Mouse (Mus musculus) brain, embryonic 14.5 days (tissue): Measurements from ENCODE around the gene Rbfox3. TPM values are rescaled to one million over a fixed set of nuclear protein-coding genes. Genes with fewer than 3 reads are reported as not detected.
A peak's percentile ranks its signal among the peaks of the same experiment; 100 is the strongest.

ENCODE experiments used
- DNase-seq: peaks from one replicate; pipeline ENCODE4 v3.0.0-alpha.2; 2011; ENCODE audit warnings: low read depth
- CTCF ChIP-seq: fragments of 200-500 bp; IDR thresholded peaks from 2 replicates; pipeline ENCODE4 v1.5.1; 2012; ENCODE audit warnings: inconsistent platforms, mild to moderate bottlenecking, moderate library complexity, borderline replicate concordance; ENCODE audit not compliant: insufficient read depth, insufficient read length; ENCODE audit errors: extremely low read depth
- POLR2A ChIP-seq: fragments of 200-500 bp; IDR thresholded peaks from 2 replicates; pipeline ENCODE4 v1.6.1; 2012; ENCODE audit warnings: mild to moderate bottlenecking, inconsistent platforms, borderline replicate concordance; ENCODE audit not compliant: poor library complexity, insufficient read depth, insufficient read length, severe bottlenecking; ENCODE audit errors: extremely low read depth
- polyA plus RNA-seq: library from polyadenylated mRNA; depleted of rRNA; stranded (reverse); fragments of >200 nt; gene quantifications from 2 replicates; pipeline ENCODE4 v1.2.3, GENCODE M21; 2012

The Rbfox3 gene
- polyA plus RNA-seq, 1 experiment: 37.6 TPM

DNA sequence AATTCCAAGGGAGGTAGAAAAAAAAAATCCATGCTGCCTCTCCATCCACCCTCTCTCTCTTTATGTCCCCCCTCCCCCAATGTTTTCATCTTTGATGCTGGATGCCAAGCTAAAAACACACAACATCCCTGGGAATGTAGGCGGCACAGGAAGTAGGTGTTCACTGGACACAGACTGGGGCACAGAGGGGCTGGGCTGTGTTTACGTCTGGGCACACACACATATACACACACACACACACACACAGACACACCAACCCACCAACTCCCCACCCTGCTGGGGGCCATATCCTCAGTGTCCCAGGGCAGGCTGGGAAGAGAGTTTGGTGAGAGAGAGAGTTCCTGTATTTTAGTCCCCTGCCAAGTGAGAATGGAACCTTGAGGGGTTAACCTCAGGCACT is 417.9 kb downstream of the Rbfox3 start:
- no peak for TF ChIP-seq CTCF
- no peak for DNase-seq

GRCm38 (mm10) chr11:118491230-118491629 is 420.2 kb downstream of the Rbfox3 start:
- TF ChIP-seq CTCF (no peak), POLR2A (no peak)
- no peak for DNase-seq

DNA sequence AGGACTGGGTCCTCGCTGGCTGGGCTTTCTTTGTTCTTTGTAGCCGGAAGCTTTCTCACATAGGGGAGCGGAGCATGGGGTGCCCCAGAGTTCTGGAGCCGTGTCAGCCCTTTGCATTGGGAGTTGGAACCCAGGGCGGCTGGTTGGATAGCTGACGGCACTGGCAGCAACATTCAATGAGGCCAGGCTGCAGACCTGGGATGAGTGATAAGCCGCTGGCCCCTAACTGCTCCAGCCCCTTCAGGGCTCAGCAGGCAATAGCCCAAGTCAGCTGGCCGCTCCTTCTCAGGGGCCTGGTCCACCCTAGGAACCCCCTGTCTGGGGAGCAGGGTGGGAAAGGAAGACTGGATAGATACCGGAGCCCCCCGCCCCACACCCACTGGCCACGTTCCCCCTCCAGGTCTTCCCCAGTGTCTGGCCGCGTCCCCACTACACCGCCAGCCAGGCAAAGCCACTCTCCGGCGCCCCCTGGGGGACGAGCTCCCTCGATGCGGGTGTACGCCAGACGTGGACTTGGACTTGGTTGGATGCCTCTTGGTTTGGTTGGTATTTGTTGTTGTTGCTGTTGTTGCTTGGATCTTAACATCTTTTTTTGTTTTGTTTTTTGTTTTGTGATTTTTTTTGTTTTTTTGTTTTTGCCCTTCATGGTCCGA is 420.7 kb downstream of the Rbfox3 start:
- peak; percentile 59 for DNase-seq
- TF ChIP-seq CTCF: peak; percentile 70
- TF ChIP-seq POLR2A: no peak

- no peak for TF ChIP-seq POLR2A
- peak; percentile 55 for DNase-seq
These were observed 422.5 kb downstream of the Rbfox3 start for GRCm38 (mm10) chr11:118488907-118489270.

GRCm38 (mm10) chr11:118488191-118488906 is 423.0 kb downstream of the Rbfox3 start:
- DNase-seq: no peak
- TF ChIP-seq POLR2A: no peak
- TF ChIP-seq CTCF: peak; percentile 50; the same call in 1 of the 2 replicates

GRCm38 (mm10) chr11:118486881-118487772 is 424.3 kb downstream of the Rbfox3 start:
- TF ChIP-seq POLR2A (no peak), CTCF (no peak)
- DNase-seq: no peak

- no peak for DNase-seq
- TF ChIP-seq CTCF (no peak), POLR2A (no peak)
These were observed 425.1 kb downstream of the Rbfox3 start for GRCm38 (mm10) chr11:118486281-118486680.

GRCm38 (mm10) chr11:118485780-118486179 is 425.6 kb downstream of the Rbfox3 start:
- no peak for TF ChIP-seq POLR2A
- no peak for DNase-seq

DNA sequence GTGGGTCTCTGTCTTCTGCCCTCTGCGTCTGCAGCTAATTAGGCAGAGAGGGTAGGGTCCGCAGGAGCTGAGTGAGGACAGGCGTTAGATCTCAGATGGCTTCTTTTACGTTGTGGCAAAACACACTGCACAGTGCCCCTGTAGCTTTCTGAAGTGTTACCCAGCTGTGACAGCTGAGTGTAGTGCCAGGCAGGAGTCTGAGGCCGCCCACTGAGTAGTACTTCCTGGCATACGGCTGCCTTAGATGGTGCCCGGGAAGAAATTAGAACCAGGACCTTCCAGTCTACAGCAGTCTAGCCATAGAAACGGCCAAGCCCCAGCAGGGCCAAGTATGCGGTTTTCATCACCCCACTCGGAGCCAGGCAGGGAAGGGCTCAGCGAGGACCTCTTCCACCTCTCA is 426.1 kb downstream of the Rbfox3 start:
- no peak for DNase-seq
- TF ChIP-seq CTCF (no peak), POLR2A (no peak)

DNA sequence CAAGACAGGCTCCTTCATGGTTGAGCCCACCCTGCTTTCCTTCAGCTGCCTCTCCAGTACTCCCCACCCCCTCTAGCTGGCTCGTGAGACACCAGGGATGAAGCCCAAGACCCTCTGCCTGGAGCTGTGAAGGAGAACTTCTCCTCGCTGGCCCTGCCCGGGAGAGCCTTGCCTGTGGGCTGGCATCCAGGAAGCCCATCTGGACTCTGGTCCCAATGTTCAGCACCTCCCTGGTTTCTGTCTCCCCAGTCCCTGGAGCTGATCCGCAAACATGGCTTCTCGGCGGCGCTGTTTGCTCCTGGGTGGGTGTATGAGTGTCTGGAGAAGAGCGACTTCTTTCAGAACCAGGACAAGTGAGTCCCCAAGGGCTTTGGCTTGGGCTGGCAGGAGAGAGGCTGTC is 427.2 kb downstream of the Rbfox3 start:
- TF ChIP-seq CTCF (no peak), POLR2A (no peak)

GRCm38 (mm10) chr11:118481751-118482150 is 429.6 kb downstream of the Rbfox3 start:
- DNase-seq: no peak
- TF ChIP-seq POLR2A: no peak
- TF ChIP-seq CTCF: no peak

More for the DNA sequence above, 427.2 kb downstream of the Rbfox3 start:
- DNase-seq: no peak

DNA sequence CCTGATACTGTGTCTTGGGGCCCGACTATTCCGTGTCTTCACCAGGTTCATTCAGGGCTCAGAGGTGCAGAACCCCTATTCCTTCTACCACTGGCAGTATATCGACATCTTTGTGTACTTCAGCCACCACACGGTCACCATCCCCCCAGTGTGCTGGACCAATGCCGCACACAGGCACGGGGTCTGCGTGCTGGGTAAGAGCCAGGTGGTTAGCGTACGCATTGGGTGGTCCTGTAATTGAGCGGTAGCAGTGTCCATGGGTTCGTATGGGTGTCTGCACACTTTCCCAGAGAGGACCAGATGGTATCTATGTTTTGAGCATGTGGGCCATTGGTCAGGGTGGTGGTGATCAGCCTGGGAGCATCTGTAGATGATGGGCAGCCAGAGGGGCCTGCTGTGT is 430.2 kb downstream of the Rbfox3 start:
- DNase-seq: no peak
- TF ChIP-seq POLR2A: no peak
- TF ChIP-seq CTCF: no peak

DNA sequence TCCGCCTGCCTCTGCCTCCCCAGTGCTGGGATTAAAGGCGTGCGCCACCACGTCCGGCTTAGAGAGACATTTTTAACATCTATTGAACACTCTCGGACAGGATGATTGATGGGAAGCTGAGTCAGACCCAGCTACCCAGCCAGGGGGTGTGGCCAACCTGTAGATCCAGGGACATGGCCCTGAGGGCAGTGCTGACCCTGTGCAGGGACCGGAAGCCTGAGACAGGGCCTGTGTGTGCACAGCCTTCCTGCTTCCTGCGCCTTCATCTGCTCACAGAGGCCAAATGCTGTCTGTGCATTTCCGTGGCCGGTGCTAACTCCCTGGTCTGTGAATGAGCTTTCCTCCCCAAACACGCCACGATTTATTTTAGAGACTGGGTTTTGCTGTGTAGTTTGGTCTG is 431.6 kb downstream of the Rbfox3 start:
- DNase-seq: no peak
- TF ChIP-seq POLR2A (no peak), CTCF (no peak)
